Mouse (Mus musculus): ENCODE data around the gene Snx32.

DNA sequence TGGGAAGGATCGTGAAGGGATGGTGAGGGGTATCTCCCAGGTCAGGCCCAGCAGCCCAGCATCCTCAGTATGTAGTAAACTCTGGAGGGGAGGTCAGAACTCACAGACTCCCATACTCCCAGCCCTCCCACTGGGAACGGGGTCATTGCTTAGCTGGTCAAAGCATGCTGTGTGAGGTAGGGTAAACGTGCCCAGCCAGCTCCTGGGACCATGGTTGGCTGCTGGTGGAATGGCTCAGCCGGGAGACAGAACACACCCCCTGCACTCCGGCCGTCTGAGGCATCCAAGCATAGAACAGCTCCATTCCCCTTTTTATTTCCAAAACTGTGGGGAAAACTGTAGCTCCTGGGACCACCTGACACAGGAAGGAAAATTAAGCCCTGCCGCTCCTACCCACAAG, 47.8 kb upstream of the Snx32 start:
- TF ChIP-seq CTCF (IDR thresholded peaks at IDR 0.05; ENCODE audit: borderline replicate concordance, insufficient read depth, low read length) (no peak), POLR2A (IDR thresholded peaks at IDR 0.05; ENCODE audit: low read depth, low read length) (no peak)
